Mouse (Mus musculus): ENCODE measurements at regions not wholly inside any gene's neighbourhood (a gene's known extent, or its start where the extent isn't known, plus 50 kb on each side); places are given as distances from the start of the nearest gene placed in this dataset.
A peak's percentile ranks its signal among the peaks of the same experiment; 100 is the strongest.

DNA sequence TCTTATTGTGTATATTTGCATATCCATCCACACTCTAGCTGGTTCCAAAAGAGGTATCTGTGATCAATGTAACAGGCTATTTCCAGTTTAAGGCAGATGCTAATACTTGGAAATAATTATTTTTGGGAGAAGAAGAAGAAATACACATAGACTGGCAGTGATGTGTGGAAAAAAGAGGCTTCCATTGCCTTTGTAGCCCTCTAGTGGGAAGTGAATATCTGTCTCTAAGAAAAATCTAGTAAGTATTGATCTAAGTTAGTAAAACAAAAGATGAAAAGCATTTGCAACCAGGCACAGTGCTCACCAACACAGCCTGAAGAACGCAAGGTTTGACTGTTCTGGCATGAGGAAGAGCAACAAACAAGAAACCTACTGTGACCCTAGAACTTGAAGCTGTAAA is 488.9 kb upstream of the Crim1 start:
- H3K4me1 ChIP-seq (replicated peaks), result no peaks in the 10 kb centered on the region; the same call in 1 of the 2 replicates
- no peak overlapping the region for H3K27ac ChIP-seq (replicated peaks)
- H3K36me3 ChIP-seq, result no peaks in the 10 kb centered on the region
- H3K27me3 ChIP-seq, result no peaks in the 10 kb centered on the region
- WGBS, result 31% methylated on average over 1 of the region's 1 CpGs
- no peak for ATAC-seq (ENCODE audit: low read depth)
- H3K4me3 ChIP-seq, result no peak overlapping the region
- no peak overlapping the region for H3K4me2 ChIP-seq
- H3K9me3 ChIP-seq, result no peaks in the 10 kb centered on the region
- H3K9ac ChIP-seq, result no peak overlapping the region

DNA sequence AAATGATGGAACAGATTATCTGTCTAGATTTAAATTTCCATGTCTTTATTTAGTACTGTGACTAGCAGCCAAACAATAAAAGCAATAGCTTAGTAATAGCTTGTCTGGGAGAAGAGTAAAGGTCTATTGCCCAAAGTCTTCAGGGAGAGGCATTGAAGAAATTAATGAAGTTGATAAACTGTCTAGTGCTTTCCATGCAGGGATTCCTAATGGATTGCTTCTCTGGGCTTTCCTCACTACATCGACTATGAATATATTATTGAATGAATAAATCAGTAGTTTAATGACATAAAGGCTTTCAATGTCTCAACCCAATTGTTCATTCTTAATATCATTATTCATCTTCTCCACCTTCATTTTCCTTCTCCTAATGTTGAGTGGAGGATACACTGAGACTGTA is 487.9 kb upstream of the Crim1 start:
- Histone ChIP-seq H3K36me3 (no peaks in the 10 kb centered on the region), H3K9me3 (no peaks in the 10 kb centered on the region), H3K4me2 (no peak overlapping the region), H3K27me3 (no peaks in the 10 kb centered on the region), H3K27ac (replicated peaks) (no peak overlapping the region), H3K4me1 (replicated peaks) (no peaks in the 10 kb centered on the region; the same call in 1 of the 2 replicates), H3K9ac (no peak overlapping the region), H3K4me3 (no peak overlapping the region)
- 49% methylated on average over 1 of the region's 1 CpGs for WGBS
- ATAC-seq (ENCODE audit: low read depth), result peak; percentile 69

GRCm38 (mm10) chr17:77718450-77718849 is 481.6 kb upstream of the Crim1 start:
- Histone ChIP-seq H3K4me1 (replicated peaks) (no peaks in the 10 kb centered on the region), H3K36me3 (no peaks in the 10 kb centered on the region), H3K27ac (replicated peaks) (no peak overlapping the region), H3K9me3 (no peaks in the 10 kb centered on the region), H3K4me3 (no peak overlapping the region), H3K27me3 (no peaks in the 10 kb centered on the region), H3K9ac (no peak overlapping the region), H3K4me2 (no peak overlapping the region)
- 81% methylated on average over 2 of the region's 2 CpGs for WGBS
- no peak for ATAC-seq (ENCODE audit: low read depth)

DNA sequence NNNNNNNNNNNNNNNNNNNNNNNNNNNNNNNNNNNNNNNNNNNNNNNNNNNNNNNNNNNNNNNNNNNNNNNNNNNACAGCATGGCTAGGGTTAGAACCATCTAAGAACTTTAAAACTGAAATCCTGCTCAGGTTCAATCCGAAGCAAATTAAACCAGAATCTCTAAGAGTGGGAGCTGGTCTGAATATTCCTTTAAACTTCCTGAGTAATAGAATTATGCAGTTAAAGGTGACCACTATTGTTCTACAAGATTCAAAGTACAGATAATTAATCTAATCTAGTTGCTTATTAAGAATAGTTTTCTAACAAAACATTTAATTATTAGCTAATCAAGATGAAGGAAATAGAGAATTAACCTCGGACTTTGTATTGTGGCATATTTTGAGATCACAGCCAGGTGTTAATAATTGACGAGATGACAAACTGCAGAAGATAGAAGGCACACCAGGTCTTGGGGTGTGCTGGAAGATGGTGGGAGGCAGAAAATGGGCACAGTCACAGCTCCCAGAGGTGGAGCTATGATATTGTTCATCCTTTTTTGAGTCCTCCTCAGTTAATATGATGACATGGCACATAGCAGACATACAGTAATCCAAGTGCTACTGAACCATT is 465.5 kb upstream of the Crim1 start:
- H3K27me3 ChIP-seq, result no peaks in the 10 kb centered on the region
- H3K4me1 ChIP-seq (replicated peaks), result no peaks in the 10 kb centered on the region
- 87% methylated on average over 3 of the region's 3 CpGs for WGBS
- ATAC-seq (ENCODE audit: low read depth), result no peak
- no peak overlapping the region for H3K4me3 ChIP-seq
- H3K4me2 ChIP-seq, result no peak overlapping the region
- H3K36me3 ChIP-seq, result no peaks in the 10 kb centered on the region
- no peaks in the 10 kb centered on the region for H3K9me3 ChIP-seq
- H3K27ac ChIP-seq (replicated peaks), result no peak overlapping the region
- H3K9ac ChIP-seq, result no peak overlapping the region
